Mouse (Mus musculus): ENCODE results near the gene RPS10-NUDT3. TPM values are rescaled to one million over a fixed set of nuclear protein-coding genes. Genes with fewer than 3 reads are reported as not detected.

Gene RPS10-NUDT3
- polyA plus RNA-seq, 1 experiment from 2014 or later, result not detected

DNA sequence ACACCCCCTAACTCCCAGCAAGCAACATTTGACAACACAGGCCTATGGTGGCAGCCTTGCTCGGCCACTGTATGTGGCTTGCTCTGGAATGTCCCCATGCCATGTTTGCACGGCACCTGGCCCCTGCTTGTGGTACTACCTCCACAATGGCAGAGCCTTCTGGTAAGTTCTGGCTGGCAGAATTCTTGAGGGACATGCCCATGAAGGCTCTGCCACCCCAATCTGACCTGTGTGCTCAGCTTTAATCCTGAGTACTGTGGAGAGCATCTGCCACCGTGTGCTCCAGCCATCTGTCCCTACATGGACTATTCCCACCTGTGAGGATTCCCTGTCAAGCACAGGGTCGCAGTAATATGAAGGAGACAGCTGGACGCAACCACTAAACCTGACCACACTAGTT is 34.2 kb downstream of the RPS10-NUDT3 start:
- ATAC-seq (ENCODE audit: low FRiP score), result no peak
- no peaks in the 10 kb centered on the region for H3K27me3 ChIP-seq
- H3K4me1 ChIP-seq, result peaks cover 36% of the 10 kb centered on the region
- H3K4me2 ChIP-seq, result no peak overlapping the region
- H3K27ac ChIP-seq, result no peak overlapping the region
- H3K9me3 ChIP-seq, result no peaks in the 10 kb centered on the region
- H3K36me3 ChIP-seq (replicated peaks), result peaks cover 12% of the 10 kb centered on the region
- 82% methylated on average over 5 of the region's 5 CpGs for WGBS
- H3K9ac ChIP-seq, result no peak overlapping the region
- no peak overlapping the region for H3K4me3 ChIP-seq (replicated peaks)

DNA sequence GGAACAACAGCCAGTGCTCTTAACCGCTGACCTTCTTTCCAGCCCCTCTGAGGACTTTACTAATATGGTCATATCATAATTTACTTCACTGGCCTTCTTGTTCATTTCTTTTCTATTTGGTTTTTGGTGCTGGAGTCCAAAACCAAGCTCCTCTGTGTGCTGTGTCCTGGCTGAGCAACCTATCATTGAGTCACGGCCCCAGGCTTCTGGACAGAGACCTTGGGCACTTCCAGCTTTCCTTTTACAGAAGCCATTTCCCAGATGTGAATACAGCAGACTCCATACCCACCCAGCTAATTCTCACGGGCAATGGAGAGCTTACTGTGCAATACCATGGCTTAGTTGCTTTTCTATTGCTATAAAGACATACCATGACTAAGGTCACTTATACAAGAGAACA is 34.7 kb downstream of the RPS10-NUDT3 start:
- H3K27me3 ChIP-seq, result no peaks in the 10 kb centered on the region
- no peak overlapping the region for H3K27ac ChIP-seq
- peaks cover 18% of the 10 kb centered on the region for H3K36me3 ChIP-seq (replicated peaks)
- no peak overlapping the region for H3K9ac ChIP-seq
- 88% methylated on average over 3 of the region's 3 CpGs for WGBS
- H3K4me3 ChIP-seq (replicated peaks), result no peak overlapping the region
- no peak for ATAC-seq (ENCODE audit: low FRiP score)
- H3K9me3 ChIP-seq, result no peaks in the 10 kb centered on the region
- no peak overlapping the region for H3K4me2 ChIP-seq
- peaks cover 36% of the 10 kb centered on the region for H3K4me1 ChIP-seq

DNA sequence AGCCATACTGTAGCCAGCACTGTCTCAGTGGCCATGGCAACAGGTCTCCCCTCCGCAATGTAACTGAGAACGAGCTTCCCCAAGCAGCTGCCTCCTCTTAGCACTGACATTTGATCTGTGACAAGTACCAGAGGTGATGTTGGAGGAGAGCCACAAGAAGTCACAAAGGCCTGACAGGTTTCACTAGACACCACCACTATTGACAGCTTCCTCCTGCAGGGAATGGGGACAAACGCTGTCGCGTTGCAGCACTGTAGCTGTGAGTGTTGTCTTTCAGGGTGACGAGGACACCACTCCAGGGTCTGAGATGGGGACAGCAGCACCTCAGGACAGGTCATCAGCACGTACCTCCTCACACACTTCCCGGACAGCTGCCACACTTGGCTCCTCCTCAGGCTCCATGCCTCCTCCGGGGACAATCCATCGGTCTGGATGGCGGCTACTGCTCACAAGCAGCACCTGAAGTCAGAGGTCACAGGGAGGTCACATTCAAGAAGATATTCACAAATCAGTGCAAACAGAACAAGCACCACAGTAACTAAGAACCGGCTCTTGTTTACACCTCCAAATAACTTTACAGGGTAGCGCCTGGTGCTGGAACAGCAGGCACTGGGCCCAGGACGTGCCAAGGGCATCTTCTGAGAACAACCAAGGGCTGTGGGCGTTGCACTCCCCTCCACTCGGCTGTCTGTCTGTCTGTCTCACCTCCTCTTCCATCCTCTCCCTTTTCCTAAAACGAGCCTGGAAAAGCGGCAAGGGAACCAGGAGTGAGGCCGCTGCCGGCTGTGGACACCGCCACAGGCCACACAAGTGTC is 38.4 kb downstream of the RPS10-NUDT3 start:
- 87% methylated on average over 21 of the region's 21 CpGs for WGBS
- H3K9ac ChIP-seq, result no peak overlapping the region
- no peak overlapping the region for H3K4me2 ChIP-seq
- no peak for ATAC-seq (ENCODE audit: low FRiP score)
- H3K27ac ChIP-seq, result no peak overlapping the region
- peaks cover 10% of the 10 kb centered on the region for H3K4me1 ChIP-seq
- H3K4me3 ChIP-seq (replicated peaks), result no peak overlapping the region
- no peaks in the 10 kb centered on the region for H3K9me3 ChIP-seq
- H3K36me3 ChIP-seq (replicated peaks), result peaks cover 48% of the 10 kb centered on the region
- no peaks in the 10 kb centered on the region for H3K27me3 ChIP-seq

DNA sequence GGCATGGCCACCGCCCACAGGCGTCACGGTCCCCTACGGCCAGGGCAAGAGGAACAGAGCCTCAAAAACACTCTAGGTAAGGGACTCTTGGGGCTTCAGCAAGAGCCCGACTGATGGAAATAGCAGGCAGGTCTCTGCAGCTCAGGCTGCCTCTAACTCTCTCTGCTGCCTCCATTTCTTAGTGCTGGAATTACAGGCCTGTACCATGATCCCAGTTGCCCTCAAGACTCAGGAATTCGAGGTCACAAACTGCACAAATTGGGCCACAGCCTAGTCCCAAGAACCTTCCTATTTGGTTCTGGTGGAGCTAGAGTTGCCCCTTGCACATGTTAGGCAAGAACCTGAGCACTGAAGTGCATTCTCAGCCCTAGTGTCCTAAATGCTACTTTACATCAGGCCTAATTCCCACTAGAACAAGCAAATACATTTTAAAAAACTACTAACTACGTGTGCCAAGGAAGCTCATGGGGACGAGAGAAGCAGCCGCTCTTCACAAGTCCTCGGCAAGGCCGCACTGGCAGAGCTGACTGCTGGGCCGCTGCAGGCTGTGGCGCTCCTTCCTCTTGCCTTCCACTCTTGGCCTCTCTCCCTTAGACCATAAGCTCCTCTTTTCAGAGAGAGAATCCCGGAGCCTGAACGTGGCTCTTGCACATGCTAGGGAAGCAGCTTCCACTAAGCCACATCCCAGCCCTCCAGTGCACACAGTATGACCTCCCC is 39.2 kb downstream of the RPS10-NUDT3 start:
- H3K4me3 ChIP-seq (replicated peaks), result no peak overlapping the region
- H3K9ac ChIP-seq, result no peak overlapping the region
- no peak overlapping the region for H3K4me2 ChIP-seq
- H3K4me1 ChIP-seq, result peaks cover 3% of the 10 kb centered on the region
- ATAC-seq (ENCODE audit: low FRiP score), result no peak
- WGBS, result 91% methylated on average over 15 of the region's 15 CpGs
- H3K9me3 ChIP-seq, result no peaks in the 10 kb centered on the region
- H3K36me3 ChIP-seq (replicated peaks), result peaks cover 56% of the 10 kb centered on the region
- H3K27ac ChIP-seq, result no peak overlapping the region
- no peaks in the 10 kb centered on the region for H3K27me3 ChIP-seq

DNA sequence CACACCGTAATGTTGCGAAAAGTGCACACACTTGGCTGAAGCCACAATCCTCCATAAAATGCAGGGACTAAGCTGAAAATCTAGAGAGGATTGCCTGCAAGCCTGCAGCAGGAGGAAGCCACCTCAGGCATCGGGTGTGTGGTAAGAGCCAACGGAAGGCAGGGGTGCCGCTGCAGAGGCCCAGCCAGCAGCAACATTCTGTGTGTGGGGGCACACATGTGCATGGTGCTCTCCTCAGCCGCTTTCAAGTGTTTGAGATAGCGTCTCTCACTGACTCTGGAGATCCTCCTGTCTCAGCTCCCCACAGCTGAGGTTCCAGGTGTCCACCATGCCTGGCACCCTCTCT is 42.5 kb downstream of the RPS10-NUDT3 start:
- H3K4me2 ChIP-seq, result no peak overlapping the region
- 95% methylated on average over 7 of the region's 7 CpGs for WGBS
- no peak overlapping the region for H3K27ac ChIP-seq
- no peaks in the 10 kb centered on the region for H3K27me3 ChIP-seq
- H3K4me3 ChIP-seq (replicated peaks), result no peak overlapping the region
- no peaks in the 10 kb centered on the region; the same call in 1 of the 2 replicates for H3K4me1 ChIP-seq
- no peak for ATAC-seq (ENCODE audit: low FRiP score)
- H3K9me3 ChIP-seq, result no peaks in the 10 kb centered on the region
- H3K9ac ChIP-seq, result no peak overlapping the region
- H3K36me3 ChIP-seq (replicated peaks), result peaks cover 84% of the 10 kb centered on the region

DNA sequence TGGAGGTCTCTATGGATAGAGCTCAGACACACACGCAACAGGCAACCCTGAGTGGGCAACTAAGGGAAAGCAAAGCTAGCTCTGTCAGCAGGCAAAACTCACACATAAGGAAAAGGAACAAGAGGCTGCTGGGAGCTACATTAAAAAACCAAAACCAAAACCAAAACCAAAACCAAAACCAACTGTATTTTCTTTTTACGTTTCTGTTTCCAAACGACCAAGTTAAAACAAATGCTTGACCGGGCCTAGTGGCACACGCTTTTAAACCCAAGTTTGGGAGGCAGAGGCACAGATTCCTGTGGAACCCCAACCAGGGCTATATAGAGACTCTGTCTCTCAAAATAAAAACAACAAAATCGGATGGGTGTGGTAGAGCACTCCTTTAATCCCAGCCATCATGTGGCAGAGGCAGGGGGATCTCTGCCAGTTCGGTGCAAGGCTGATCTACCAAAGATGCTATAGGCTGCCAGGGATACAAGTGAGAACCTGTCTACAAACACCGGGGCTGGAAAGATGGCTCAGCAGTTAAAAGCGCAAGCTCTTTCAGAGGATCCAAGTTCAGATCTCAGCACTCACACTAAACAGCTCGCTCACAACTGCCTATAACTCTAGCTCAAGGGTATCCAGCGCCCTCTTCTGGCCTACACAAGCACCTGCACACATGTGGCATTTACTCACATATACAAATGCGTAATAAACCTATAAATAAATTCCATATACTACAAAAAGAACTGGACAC is 43.0 kb downstream of the RPS10-NUDT3 start:
- Histone ChIP-seq H3K27me3 (no peaks in the 10 kb centered on the region), H3K27ac (no peak overlapping the region), H3K9me3 (no peaks in the 10 kb centered on the region), H3K4me3 (replicated peaks) (no peak overlapping the region), H3K9ac (no peak overlapping the region), H3K36me3 (replicated peaks) (peaks cover 88% of the 10 kb centered on the region), H3K4me1 (no peaks in the 10 kb centered on the region; the same call in 1 of the 2 replicates), H3K4me2 (no peak overlapping the region)
- ATAC-seq (ENCODE audit: low FRiP score), result no peak
- WGBS, result 89% methylated on average over 12 of the region's 12 CpGs

DNA sequence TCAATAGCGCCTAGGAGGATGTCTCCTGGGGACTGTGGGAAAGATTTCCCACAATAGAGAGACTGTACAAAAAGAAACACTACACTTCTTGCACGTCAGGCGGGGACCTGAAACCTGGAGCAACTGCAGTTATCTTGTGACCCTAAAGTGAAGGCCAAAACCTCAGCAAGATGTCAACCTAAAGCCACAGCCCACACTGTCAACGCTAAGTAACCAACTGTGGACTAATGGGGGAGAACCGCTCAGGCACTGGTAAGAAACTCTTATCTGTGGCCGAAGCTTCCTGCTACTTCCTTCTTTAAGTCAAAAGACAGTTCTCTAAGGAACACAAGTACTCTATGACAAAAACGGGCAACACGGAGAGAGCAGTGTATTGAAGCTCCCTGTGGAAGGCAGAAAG is 46.8 kb downstream of the RPS10-NUDT3 start:
- Histone ChIP-seq H3K9ac (no peak overlapping the region), H3K9me3 (no peaks in the 10 kb centered on the region), H3K4me3 (replicated peaks) (no peak overlapping the region), H3K27me3 (no peaks in the 10 kb centered on the region), H3K4me1 (peaks cover 5% of the 10 kb centered on the region; the same call in 1 of the 2 replicates), H3K36me3 (replicated peaks) (peaks cover 80% of the 10 kb centered on the region), H3K27ac (no peak overlapping the region), H3K4me2 (no peak overlapping the region)
- ATAC-seq (ENCODE audit: low FRiP score), result no peak
- 80% methylated on average over 8 of the region's 8 CpGs for WGBS

DNA sequence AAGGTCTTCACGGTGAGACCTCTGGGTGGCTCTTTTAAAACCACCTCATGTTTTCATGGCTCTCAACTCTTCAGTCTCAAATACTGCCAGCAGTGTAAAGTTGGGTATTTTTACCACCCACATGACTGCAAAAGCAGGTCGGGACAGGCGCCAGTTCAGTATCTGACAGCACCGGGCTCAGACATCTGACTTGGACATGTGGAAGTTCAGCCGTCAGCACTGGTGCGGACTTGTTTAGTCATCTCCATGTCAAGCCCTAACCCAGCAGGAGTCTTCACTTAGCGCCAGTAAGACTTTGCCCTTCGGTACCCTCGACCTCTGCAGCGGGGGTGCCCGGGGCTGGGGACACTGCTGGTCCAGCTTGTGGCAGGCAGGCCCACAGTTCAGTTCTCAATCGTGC is 47.8 kb downstream of the RPS10-NUDT3 start:
- no peaks in the 10 kb centered on the region for H3K27me3 ChIP-seq
- no peaks in the 10 kb centered on the region for H3K9me3 ChIP-seq
- peaks cover 5% of the 10 kb centered on the region; the same call in 1 of the 2 replicates for H3K4me1 ChIP-seq
- no peak overlapping the region for H3K4me2 ChIP-seq
- no peak overlapping the region for H3K9ac ChIP-seq
- peaks cover 83% of the 10 kb centered on the region for H3K36me3 ChIP-seq (replicated peaks)
- no peak overlapping the region for H3K27ac ChIP-seq
- no peak for ATAC-seq (ENCODE audit: low FRiP score)
- H3K4me3 ChIP-seq (replicated peaks), result no peak overlapping the region
- 83% methylated on average over 12 of the region's 12 CpGs for WGBS

DNA sequence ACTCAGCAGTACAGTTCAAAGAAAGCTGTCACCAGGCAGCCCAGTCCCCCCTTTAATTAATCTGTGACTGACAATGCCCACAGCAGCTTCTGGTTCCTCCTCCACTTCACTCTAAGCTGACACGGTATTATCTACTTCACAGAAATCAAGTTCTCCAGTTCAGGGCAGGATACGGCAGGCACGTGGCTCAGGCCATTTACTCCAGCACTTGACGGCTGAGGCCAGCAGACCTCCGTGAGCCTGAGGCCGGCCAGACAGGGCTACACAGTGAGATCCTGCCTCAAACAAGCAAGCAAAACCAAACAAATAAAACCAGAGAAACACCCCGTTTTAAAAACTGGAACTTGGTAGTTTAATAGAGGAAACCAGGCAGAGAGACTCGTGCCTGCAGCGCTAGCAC is 48.4 kb downstream of the RPS10-NUDT3 start:
- no peak overlapping the region for H3K27ac ChIP-seq
- H3K4me3 ChIP-seq (replicated peaks), result no peak overlapping the region
- WGBS, result 74% methylated on average over 9 of the region's 9 CpGs
- no peaks in the 10 kb centered on the region for H3K27me3 ChIP-seq
- H3K4me1 ChIP-seq, result peaks cover 5% of the 10 kb centered on the region; the same call in 1 of the 2 replicates
- no peak for ATAC-seq (ENCODE audit: low FRiP score)
- H3K9ac ChIP-seq, result no peak overlapping the region
- H3K9me3 ChIP-seq, result no peaks in the 10 kb centered on the region
- H3K36me3 ChIP-seq (replicated peaks), result peaks cover 83% of the 10 kb centered on the region
- no peak overlapping the region for H3K4me2 ChIP-seq

DNA sequence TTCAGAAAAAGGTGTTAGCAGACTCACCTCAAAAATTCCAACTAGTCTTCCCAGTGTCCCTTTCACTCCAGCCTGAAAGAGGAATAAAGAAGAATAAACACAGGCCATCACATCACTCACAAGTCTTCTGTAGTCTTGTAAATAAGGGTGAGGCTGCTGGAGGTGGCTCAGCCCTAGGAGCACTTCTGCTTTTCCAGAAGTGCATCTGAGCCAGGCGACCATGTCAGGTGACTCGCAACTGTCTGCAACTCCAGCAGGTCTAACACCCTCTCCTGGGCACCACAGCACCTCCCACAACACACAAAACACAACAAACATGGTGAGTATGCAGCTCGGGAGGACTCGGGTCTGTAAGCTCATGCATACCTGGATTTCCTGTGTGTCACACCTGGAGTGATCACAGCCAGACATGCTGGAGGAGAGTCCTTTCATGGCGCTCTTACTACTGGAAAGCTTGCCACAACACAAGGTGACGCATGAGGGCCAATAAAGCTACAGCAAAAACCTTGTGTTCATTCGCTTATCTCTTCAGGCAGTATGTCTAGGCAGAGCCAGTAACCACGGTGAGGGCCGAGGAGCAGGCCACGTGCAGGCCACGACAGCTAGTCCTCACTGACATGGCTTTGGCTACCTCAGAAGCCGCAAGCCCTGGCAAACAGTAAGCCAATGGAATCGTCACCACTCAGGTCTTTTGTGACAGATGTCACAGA is 51.7 kb downstream of the RPS10-NUDT3 start:
- WGBS, result 96% methylated on average over 13 of the region's 13 CpGs
- H3K4me2 ChIP-seq, result no peak overlapping the region
- no peaks in the 10 kb centered on the region for H3K9me3 ChIP-seq
- H3K27me3 ChIP-seq, result no peaks in the 10 kb centered on the region
- no peak overlapping the region for H3K27ac ChIP-seq
- no peak for ATAC-seq (ENCODE audit: low FRiP score)
- H3K4me1 ChIP-seq, result peaks cover 5% of the 10 kb centered on the region; the same call in 1 of the 2 replicates
- peaks cover 87% of the 10 kb centered on the region for H3K36me3 ChIP-seq (replicated peaks)
- no peak overlapping the region for H3K4me3 ChIP-seq (replicated peaks)
- H3K9ac ChIP-seq, result no peak overlapping the region

DNA sequence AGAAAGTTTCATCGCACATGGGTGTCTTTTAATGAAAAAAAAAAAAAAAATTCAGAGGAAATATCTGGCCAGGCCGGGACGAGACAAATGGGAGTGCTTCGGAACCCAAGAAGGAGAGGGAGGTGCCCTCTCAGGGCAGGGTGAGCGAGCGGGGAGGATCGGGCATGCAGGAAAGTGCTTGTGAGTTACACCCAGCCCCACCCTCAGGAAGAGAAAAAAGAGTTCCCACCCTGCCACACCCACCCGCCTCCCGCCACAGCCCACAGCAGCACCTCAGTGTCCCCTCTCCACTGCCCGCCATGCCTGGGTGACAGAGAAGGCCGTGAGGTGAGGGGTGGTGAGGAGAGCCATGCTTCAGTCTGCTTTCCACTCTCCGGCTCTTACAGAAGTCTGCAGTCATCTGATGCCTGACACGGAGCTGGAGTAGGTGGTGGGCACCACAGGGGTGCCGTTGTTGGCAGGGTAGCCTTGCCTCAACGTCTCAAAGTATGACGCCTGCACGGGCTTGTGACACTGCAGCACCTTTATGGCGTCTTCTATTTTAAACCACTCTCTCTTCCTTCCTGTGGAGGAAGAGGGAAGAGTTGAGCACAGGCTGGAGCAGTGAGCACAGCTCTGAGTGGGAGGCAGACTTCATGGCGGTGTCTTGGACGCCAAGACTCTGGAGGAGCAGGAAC is 54.5 kb downstream of the RPS10-NUDT3 start:
- WGBS, result 93% methylated on average over 20 of the region's 20 CpGs
- peaks cover 84% of the 10 kb centered on the region for H3K36me3 ChIP-seq (replicated peaks)

More for the DNA sequence above, 54.5 kb downstream of the RPS10-NUDT3 start:
- Histone ChIP-seq H3K4me2 (no peak overlapping the region), H3K9me3 (no peaks in the 10 kb centered on the region), H3K4me3 (replicated peaks) (no peak overlapping the region), H3K27ac (no peak overlapping the region), H3K27me3 (no peaks in the 10 kb centered on the region), H3K9ac (no peak overlapping the region), H3K4me1 (no peaks in the 10 kb centered on the region)
- ATAC-seq (ENCODE audit: low FRiP score), result no peak

Measured in forebrain, embryonic 12.5 days (tissue).